Mouse (Mus musculus) mammary gland, adult 2 months (tissue): ENCODE measurements around the gene Pbsn. TPM values are rescaled to one million over a fixed set of nuclear protein-coding genes. Genes with fewer than 3 reads are reported as not detected.

Experiments used
- polyA plus RNA-seq: library from polyadenylated mRNA; depleted of rRNA; stranded (reverse); fragments of >200 nt; gene quantifications from 2 replicates; pipeline ENCODE4 v1.2.3, GENCODE M21; 2012; ENCODE audit warnings: low replicate concordance; rRNA removed

Pbsn gene
- polyA plus RNA-seq = not detected in 2 replicates

GRCm38 (mm10) chrX:77853523-77853922 lies at the start of gene Pbsn:
Gene Pbsn (minus strand): TSS chrX:77853623.

DNA sequence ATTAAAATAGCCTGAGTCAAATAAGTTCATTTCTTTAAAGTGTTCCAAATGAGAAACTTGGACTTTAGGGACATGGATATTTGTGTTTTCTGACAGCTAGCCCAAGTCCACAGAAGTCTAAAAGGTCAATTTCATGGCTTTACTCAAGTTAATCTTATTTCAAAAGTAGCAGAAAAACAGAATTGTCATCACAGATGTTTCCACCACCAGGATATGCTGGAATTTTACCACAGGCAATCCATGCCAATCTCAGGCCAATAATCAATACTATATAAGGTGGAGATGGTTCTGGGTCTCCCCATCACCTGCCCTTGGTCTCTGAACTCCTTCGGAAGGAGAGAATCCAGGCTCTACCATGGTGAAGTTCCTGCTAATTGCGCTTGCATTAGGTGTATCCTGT lies 11.0 kb upstream of the Pbsn start, which contains the start of gene Gm14744:
TSS of gene Gm14744 (plus strand) at position 301 of the 400 bp plus-strand sequence.

GRCm38 (mm10) chrX:77796238-77796835 lies 57.1 kb downstream of the Pbsn start, which contains the start of gene Prkx:
Gene Prkx (minus strand): TSS chrX:77796278.

Other genes with a start within 250 kb of the Pbsn start
- gene Prkx, start 57.3 kb downstream of the Pbsn start, polyA plus RNA-seq = 10.7 and 22.1 TPM in 2 replicates
- gene Gm14744, start 11.1 kb upstream of the Pbsn start, polyA plus RNA-seq = not detected in 2 replicates
- not detected in 2 replicates for gene 5430402E10Rik, start 71.4 kb upstream of the Pbsn start, polyA plus RNA-seq
- gene Obp1a, start 237.8 kb upstream of the Pbsn start, polyA plus RNA-seq = not detected in 2 replicates